21 mouse cellular contexts compared by ENCODE assay signal in genomic region chr17:35128996-35129395, GRCm38 (mm10). TPM values are rescaled to one million over a fixed set of nuclear protein-coding genes. Genes with fewer than 3 reads are reported as not detected.
DNase-seq lines count a peak whose midpoint lies in the region; ATAC-seq and TF ChIP-seq lines count a peak whose summit lies in the region.
"Had no signal": no experiment of that assay in that cellular context is flagged by ENCODE, and none has a peak within 500 bp of the region (broad histone marks: within the 10 kb centered on the region; RNA-seq: fewer than 3 reads in every experiment).

No protein-coding gene starts in this region.

- H3K9ac ChIP-seq in intestine, postnatal 0 days (ENCODE audit: low read depth, low read length), result no peak overlapping the region
- H3K9ac ChIP-seq in intestine, embryonic 15.5 days, result no peak overlapping the region
- H3K9ac ChIP-seq in liver, embryonic 11.5 days (ENCODE audit: low read depth, low read length), result no peak overlapping the region
- H3K9ac ChIP-seq in stomach, embryonic 16.5 days (ENCODE audit: low read length), result peak overlapping the region; percentile 39; the same call in 1 of the 2 replicates
- H3K9ac ChIP-seq in stomach, postnatal 0 days (ENCODE audit: low read length), result no peak overlapping the region
- H3K9ac ChIP-seq: embryonic facial prominence, embryonic 15.5 days; forebrain, embryonic 15.5 days; heart, embryonic 15.5 days; hindbrain, embryonic 15.5 days had no signal

- WGBS in intestine, postnatal 0 days, result 68% methylated on average over 11 of the region's 11 CpGs
- 72% methylated on average over 11 of the region's 11 CpGs for WGBS in intestine, embryonic 15.5 days
- 70% methylated on average over 11 of the region's 11 CpGs for WGBS in liver, embryonic 11.5 days
- WGBS in stomach, embryonic 16.5 days, result 69% methylated on average over 11 of the region's 11 CpGs
- WGBS in stomach, postnatal 0 days, result 73% methylated on average over 11 of the region's 11 CpGs

- H3K4me2 ChIP-seq in intestine, postnatal 0 days (replicated peaks; ENCODE audit: low read depth), result peak overlapping the region; percentile 52
- H3K4me2 ChIP-seq in intestine, embryonic 15.5 days (replicated peaks), result no peak overlapping the region
- H3K4me2 ChIP-seq in liver, embryonic 11.5 days, result peak overlapping the region; percentile 27
- H3K4me2 ChIP-seq in stomach, embryonic 16.5 days (ENCODE audit: low read depth, low read length), result no peak overlapping the region
- no peak overlapping the region for H3K4me2 ChIP-seq in stomach, postnatal 0 days (replicated peaks; ENCODE audit: low read depth)
- H3K4me2 ChIP-seq: embryonic facial prominence, embryonic 15.5 days; forebrain, embryonic 15.5 days; heart, embryonic 15.5 days; hindbrain, embryonic 15.5 days had no signal

- DNase-seq in cerebellum, adult 9-11 months, result peak; percentile 51
- DNase-seq in cerebellum, postnatal 36 days, result no peak
- no peak for DNase-seq in liver, embryonic 11.5 days (ENCODE audit: low spot score)
- DNase-seq in liver, result no peak
- no peak for DNase-seq in stomach, postnatal 0 days (ENCODE audit: low spot score)
- DNase-seq: adrenal gland, postnatal 10 days; cerebellum, adult 18-20 months; cerebellum, postnatal 10 days; embryo, embryonic 11 days; gastrocnemius, postnatal 10 days; heart, adult 18-20 months had no signal

- peaks cover 6% of the 10 kb centered on the region; the same call in 1 of the 2 replicates for H3K4me1 ChIP-seq in intestine, postnatal 0 days (replicated peaks; ENCODE audit: control insufficient read depth, insufficient read depth, low read length)
- H3K4me1 ChIP-seq in intestine, embryonic 15.5 days (replicated peaks), result peaks cover 24% of the 10 kb centered on the region
- peaks cover 18% of the 10 kb centered on the region for H3K4me1 ChIP-seq in liver, embryonic 11.5 days (replicated peaks; ENCODE audit: control insufficient read depth, insufficient read depth, low read length)
- peaks cover 23% of the 10 kb centered on the region for H3K4me1 ChIP-seq in stomach, embryonic 16.5 days (ENCODE audit: control insufficient read depth, insufficient read depth, low read length)
- peaks cover 3% of the 10 kb centered on the region; the same call in 1 of the 2 replicates for H3K4me1 ChIP-seq in stomach, postnatal 0 days (replicated peaks; ENCODE audit: control insufficient read depth, insufficient read depth)

- no peak overlapping the region for H3K27ac ChIP-seq in intestine, postnatal 0 days (ENCODE audit: low read depth, low read length)
- no peak overlapping the region for H3K27ac ChIP-seq in intestine, embryonic 15.5 days
- no peak overlapping the region for H3K27ac ChIP-seq in liver, embryonic 11.5 days (ENCODE audit: low read depth, low read length)
- no peak overlapping the region for H3K27ac ChIP-seq in stomach, embryonic 16.5 days (ENCODE audit: low read length)
- H3K27ac ChIP-seq in stomach, postnatal 0 days (replicated peaks), result no peak overlapping the region
- H3K27ac ChIP-seq: embryonic facial prominence, embryonic 15.5 days; forebrain, embryonic 15.5 days; heart, embryonic 10.5 days; heart, embryonic 15.5 days; hindbrain, embryonic 10.5 days; hindbrain, embryonic 15.5 days had no signal

- TF ChIP-seq EP300 in stomach, postnatal 0 days (optimal IDR thresholded peaks at IDR 0.05), result no peak

- no peaks in the 10 kb centered on the region for H3K27me3 ChIP-seq in intestine, postnatal 0 days (replicated peaks; ENCODE audit: control insufficient read depth, insufficient read depth, low read length)
- no peaks in the 10 kb centered on the region for H3K27me3 ChIP-seq in intestine, embryonic 15.5 days (replicated peaks)
- H3K27me3 ChIP-seq in liver, embryonic 11.5 days (replicated peaks; ENCODE audit: control insufficient read depth, insufficient read depth, low read length), result no peaks in the 10 kb centered on the region
- H3K27me3 ChIP-seq in stomach, embryonic 16.5 days (ENCODE audit: control insufficient read depth, insufficient read depth, low read length), result no peaks in the 10 kb centered on the region
- no peaks in the 10 kb centered on the region for H3K27me3 ChIP-seq in stomach, postnatal 0 days (ENCODE audit: control insufficient read depth, insufficient read depth, low read length)
- H3K27me3 ChIP-seq: embryonic facial prominence, embryonic 15.5 days; forebrain, embryonic 15.5 days; heart, embryonic 15.5 days; hindbrain, embryonic 15.5 days had no signal

- no peaks in the 10 kb centered on the region for H3K9me3 ChIP-seq in intestine, postnatal 0 days (ENCODE audit: control insufficient read depth)
- no peaks in the 10 kb centered on the region for H3K9me3 ChIP-seq in intestine, embryonic 15.5 days
- H3K9me3 ChIP-seq in liver, embryonic 11.5 days (ENCODE audit: control insufficient read depth, low read length), result no peaks in the 10 kb centered on the region
- H3K9me3 ChIP-seq in stomach, embryonic 16.5 days (replicated peaks; ENCODE audit: control insufficient read depth, low read length), result no peaks in the 10 kb centered on the region
- no peaks in the 10 kb centered on the region for H3K9me3 ChIP-seq in stomach, postnatal 0 days (ENCODE audit: control insufficient read depth, low read length)
- H3K9me3 ChIP-seq: embryonic facial prominence, embryonic 15.5 days; forebrain, embryonic 15.5 days; heart, embryonic 10.5 days; heart, embryonic 15.5 days; hindbrain, embryonic 10.5 days; hindbrain, embryonic 15.5 days had no signal

- no peak for ATAC-seq in intestine, postnatal 0 days
- ATAC-seq in intestine, embryonic 15.5 days, result no peak
- ATAC-seq in liver, embryonic 11.5 days (replicated peaks; ENCODE audit: low FRiP score), result no peak
- ATAC-seq in stomach, embryonic 16.5 days (ENCODE audit: insufficient read depth, low FRiP score), result no peak
- no peak for ATAC-seq in stomach, postnatal 0 days (ENCODE audit: low FRiP score, low TSS enrichment)
- ATAC-seq: forebrain, embryonic 15.5 days had no signal

- no peak overlapping the region for H3K4me3 ChIP-seq in intestine, postnatal 0 days (ENCODE audit: low read depth, low read length)
- H3K4me3 ChIP-seq in intestine, embryonic 15.5 days (replicated peaks), result no peak overlapping the region
- H3K4me3 ChIP-seq in liver, embryonic 11.5 days (ENCODE audit: low read depth, low read length), result no peak overlapping the region
- no peak overlapping the region for H3K4me3 ChIP-seq in stomach, embryonic 16.5 days (replicated peaks; ENCODE audit: low read length)
- no peak overlapping the region for H3K4me3 ChIP-seq in stomach, postnatal 0 days (ENCODE audit: low read depth, low read length)
- H3K4me3 ChIP-seq: embryonic facial prominence, embryonic 15.5 days; erythroblast, embryonic 14.5 days; forebrain, embryonic 15.5 days; heart, embryonic 10.5 days; heart, embryonic 15.5 days; hindbrain, embryonic 10.5 days; hindbrain, embryonic 15.5 days had no signal

- peaks cover 20% of the 10 kb centered on the region; the same call in 1 of the 2 replicates for H3K36me3 ChIP-seq in intestine, postnatal 0 days (ENCODE audit: control insufficient read depth, insufficient read depth)
- H3K36me3 ChIP-seq in intestine, embryonic 15.5 days, result 0 out of 2 replicates have a peak, but pooled peaks cover 3% of the 10 kb centered on the region
- H3K36me3 ChIP-seq in liver, embryonic 11.5 days (ENCODE audit: control insufficient read depth, insufficient read depth, low read length), result peaks cover 6% of the 10 kb centered on the region; the same call in 1 of the 2 replicates
- H3K36me3 ChIP-seq in stomach, embryonic 16.5 days (ENCODE audit: control insufficient read depth, insufficient read depth, low read length), result no peaks in the 10 kb centered on the region
- no peaks in the 10 kb centered on the region; the same call in none of the 2 replicates for H3K36me3 ChIP-seq in stomach, postnatal 0 days (ENCODE audit: control insufficient read depth, insufficient read depth, low read length)

- no peak for TF ChIP-seq CTCF in intestine, postnatal 0 days (IDR thresholded peaks at IDR 0.05; ENCODE audit: low read depth)
- TF ChIP-seq CTCF in stomach, postnatal 0 days (IDR thresholded peaks at IDR 0.05; ENCODE audit: low read depth), result no peak

RNA-seq across cellular contexts. Expression of gene D17H6S53E, which starts 2.8 kb away (rescaled TPM):
- 26.3 and 29.7 TPM in 2 replicates for polyA plus RNA-seq in intestine, postnatal 0 days (2015; fragmentation: Nextera tagmentation; extraction: Ambion mirVana)
- polyA plus RNA-seq in intestine, embryonic 15.5 days (2015; fragmentation: Nextera tagmentation; extraction: Ambion mirVana), result 13.6 and 13.7 TPM in 2 replicates
- 6.0 and 7.1 TPM in 2 replicates for polyA plus RNA-seq in liver, embryonic 11.5 days (2014; fragmentation: Nextera tagmentation; extraction: Ambion mirVana)
- 11.7 and 14.2 TPM in 2 replicates for polyA plus RNA-seq in stomach, embryonic 16.5 days (2015; fragmentation: Nextera tagmentation; extraction: Ambion mirVana)
- 14.4 and 15.5 TPM in 2 replicates for polyA plus RNA-seq in stomach, postnatal 0 days (2015; fragmentation: Nextera tagmentation; extraction: Ambion mirVana)

RNA-seq across cellular contexts. Expression of gene Apom, which starts 2.9 kb away (rescaled TPM):
- 18.3 and 22.5 TPM in 2 replicates for polyA plus RNA-seq in intestine, postnatal 0 days (2015; fragmentation: Nextera tagmentation; extraction: Ambion mirVana)
- 10.4 and 13.7 TPM in 2 replicates for polyA plus RNA-seq in intestine, embryonic 15.5 days (2015; fragmentation: Nextera tagmentation; extraction: Ambion mirVana)
- polyA plus RNA-seq in liver, embryonic 11.5 days (2014; fragmentation: Nextera tagmentation; extraction: Ambion mirVana), result 429 and 459 TPM in 2 replicates
- polyA plus RNA-seq in stomach, embryonic 16.5 days (2015; fragmentation: Nextera tagmentation; extraction: Ambion mirVana), result 24.9 and 34.0 TPM in 2 replicates
- polyA plus RNA-seq in stomach, postnatal 0 days (2015; fragmentation: Nextera tagmentation; extraction: Ambion mirVana), result 1.3 and 3.2 TPM in 2 replicates
- polyA plus RNA-seq: embryonic facial prominence, embryonic 15.5 days had no signal

RNA-seq across cellular contexts. Expression of gene Bag6, which starts 6.0 kb away (rescaled TPM):
- 37.4 and 46.0 TPM in 2 replicates for polyA plus RNA-seq in intestine, postnatal 0 days (2015; fragmentation: Nextera tagmentation; extraction: Ambion mirVana)
- polyA plus RNA-seq in intestine, embryonic 15.5 days (2015; fragmentation: Nextera tagmentation; extraction: Ambion mirVana), result 45.2 and 46.4 TPM in 2 replicates
- 61.4 and 73.6 TPM in 2 replicates for polyA plus RNA-seq in liver, embryonic 11.5 days (2014; fragmentation: Nextera tagmentation; extraction: Ambion mirVana)
- 41.2 and 48.4 TPM in 2 replicates for polyA plus RNA-seq in stomach, embryonic 16.5 days (2015; fragmentation: Nextera tagmentation; extraction: Ambion mirVana)
- 28.1 and 30.6 TPM in 2 replicates for polyA plus RNA-seq in stomach, postnatal 0 days (2015; fragmentation: Nextera tagmentation; extraction: Ambion mirVana)

RNA-seq across cellular contexts. Expression of gene Csnk2b, which starts 7.1 kb away (rescaled TPM):
- polyA plus RNA-seq in intestine, postnatal 0 days (2015; fragmentation: Nextera tagmentation; extraction: Ambion mirVana), result 262 and 264 TPM in 2 replicates
- polyA plus RNA-seq in intestine, embryonic 15.5 days (2015; fragmentation: Nextera tagmentation; extraction: Ambion mirVana), result 248 and 271 TPM in 2 replicates
- polyA plus RNA-seq in liver, embryonic 11.5 days (2014; fragmentation: Nextera tagmentation; extraction: Ambion mirVana), result 246 and 259 TPM in 2 replicates
- polyA plus RNA-seq in stomach, embryonic 16.5 days (2015; fragmentation: Nextera tagmentation; extraction: Ambion mirVana), result 245 and 269 TPM in 2 replicates
- polyA plus RNA-seq in stomach, postnatal 0 days (2015; fragmentation: Nextera tagmentation; extraction: Ambion mirVana), result 323 and 329 TPM in 2 replicates

RNA-seq across cellular contexts. Expression of gene Gpank1, which starts 7.7 kb away (rescaled TPM):
- 15.0 and 16.6 TPM in 2 replicates for polyA plus RNA-seq in intestine, postnatal 0 days (2015; fragmentation: Nextera tagmentation; extraction: Ambion mirVana)
- 17.7 and 19.1 TPM in 2 replicates for polyA plus RNA-seq in intestine, embryonic 15.5 days (2015; fragmentation: Nextera tagmentation; extraction: Ambion mirVana)
- polyA plus RNA-seq in liver, embryonic 11.5 days (2014; fragmentation: Nextera tagmentation; extraction: Ambion mirVana), result 23.7 and 25.2 TPM in 2 replicates
- 18.1 and 19.4 TPM in 2 replicates for polyA plus RNA-seq in stomach, embryonic 16.5 days (2015; fragmentation: Nextera tagmentation; extraction: Ambion mirVana)
- polyA plus RNA-seq in stomach, postnatal 0 days (2015; fragmentation: Nextera tagmentation; extraction: Ambion mirVana), result 11.2 and 11.3 TPM in 2 replicates

Comparison
In these comparisons a context has a peak if more than half of its experiments do, and no peak if none do; other contexts are left out.
1. H3K4me2 ChIP-seq: peak in intestine, postnatal 0 days (single experiment) and liver, embryonic 11.5 days (single experiment); none in intestine, embryonic 15.5 days (single experiment), stomach, embryonic 16.5 days (single experiment) and stomach, postnatal 0 days (single experiment).
2. RNA of gene Apom, which starts 2.9 kb away (polyA plus RNA-seq): 429 to 459 TPM in liver, embryonic 11.5 days; 24.9 to 34.0 TPM in stomach, embryonic 16.5 days, 18.3 to 22.5 TPM in intestine, postnatal 0 days, 10.4 to 13.7 TPM in intestine, embryonic 15.5 days and 1.3 to 3.2 TPM in stomach, postnatal 0 days; every median in the first group is over 10 times any median in the second.